Mouse (Mus musculus) lung, adult 2 months (tissue): ENCODE results near the gene Mogs. TPM values are rescaled to one million over a fixed set of nuclear protein-coding genes. Genes with fewer than 3 reads are reported as not detected.
A peak's percentile ranks its signal among the peaks of the same experiment; 100 is the strongest.

Experiments used
- DNase-seq: peaks from one replicate; pipeline ENCODE4 v3.0.0; 2022
- H3K4me1 ChIP-seq: fragments of 200-500 bp; 2 replicates; pipeline ENCODE4 v1.6.1; 2011; ENCODE audit warnings: low read length; ENCODE audit not compliant: control insufficient read depth, insufficient read depth
- H3K4me3 ChIP-seq: fragments of 200-500 bp; replicated peaks from 2 replicates; pipeline ENCODE3; 2011; ENCODE audit warnings: low read depth, mild to moderate bottlenecking, control low read depth, low read length; ENCODE audit errors: extremely low read depth
- CTCF ChIP-seq: fragments of 200-500 bp; IDR thresholded peaks from 2 replicates; pipeline ENCODE4 v1.5.1; 2011; ENCODE audit warnings: mild to moderate bottlenecking, low read length, control low read depth; ENCODE audit not compliant: insufficient read depth
- POLR2A ChIP-seq: fragments of 200-500 bp; IDR thresholded peaks from 2 replicates; pipeline ENCODE4 v1.6.1; 2011; ENCODE audit warnings: low read depth, mild to moderate bottlenecking, control low read depth, low read length, borderline replicate concordance; ENCODE audit errors: extremely low read depth
- WGBS: fragments of 180-500 bp; shearing (Covaris S2); methylation state at CpG from one replicate; pipeline ENCODE4 v1.1.7; 2018; 5-methylcytosine and 5-hydroxymethylcytosine counted together
- polyA plus RNA-seq: library from polyadenylated mRNA; depleted of rRNA; stranded (reverse); fragments of >200 nt; gene quantifications from 2 replicates; pipeline ENCODE4 v1.2.3, GENCODE M21; 2012

Gene Mogs
- polyA plus RNA-seq, 1 experiment, result 40.6 TPM

DNA sequence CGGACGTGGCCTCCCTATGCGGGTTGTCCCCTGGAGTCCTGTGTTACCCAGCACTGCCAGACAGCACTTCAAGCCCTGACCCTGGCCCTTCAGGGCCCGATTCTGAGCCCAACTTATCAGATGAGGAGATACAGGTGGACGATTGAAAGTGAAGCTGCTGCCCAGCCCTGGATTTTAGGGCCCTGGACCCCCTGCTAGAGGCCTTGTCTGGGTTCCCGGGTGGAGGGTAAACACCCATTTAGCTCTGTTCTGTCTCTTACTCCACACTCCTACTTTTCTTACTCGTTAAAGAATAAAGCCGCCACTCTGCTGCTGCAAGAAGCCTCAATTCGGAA lies 27.4 kb upstream of the Mogs start:
- no peak for DNase-seq
- TF ChIP-seq POLR2A (no peak), CTCF (no peak)
- peak overlapping the region; percentile 59 for H3K4me3 ChIP-seq
- WGBS, result 21% methylated on average over 9 of the region's 9 CpGs
- H3K4me1 ChIP-seq, result peaks cover 6% of the 10 kb centered on the region; the same call in 1 of the 2 replicates

DNA sequence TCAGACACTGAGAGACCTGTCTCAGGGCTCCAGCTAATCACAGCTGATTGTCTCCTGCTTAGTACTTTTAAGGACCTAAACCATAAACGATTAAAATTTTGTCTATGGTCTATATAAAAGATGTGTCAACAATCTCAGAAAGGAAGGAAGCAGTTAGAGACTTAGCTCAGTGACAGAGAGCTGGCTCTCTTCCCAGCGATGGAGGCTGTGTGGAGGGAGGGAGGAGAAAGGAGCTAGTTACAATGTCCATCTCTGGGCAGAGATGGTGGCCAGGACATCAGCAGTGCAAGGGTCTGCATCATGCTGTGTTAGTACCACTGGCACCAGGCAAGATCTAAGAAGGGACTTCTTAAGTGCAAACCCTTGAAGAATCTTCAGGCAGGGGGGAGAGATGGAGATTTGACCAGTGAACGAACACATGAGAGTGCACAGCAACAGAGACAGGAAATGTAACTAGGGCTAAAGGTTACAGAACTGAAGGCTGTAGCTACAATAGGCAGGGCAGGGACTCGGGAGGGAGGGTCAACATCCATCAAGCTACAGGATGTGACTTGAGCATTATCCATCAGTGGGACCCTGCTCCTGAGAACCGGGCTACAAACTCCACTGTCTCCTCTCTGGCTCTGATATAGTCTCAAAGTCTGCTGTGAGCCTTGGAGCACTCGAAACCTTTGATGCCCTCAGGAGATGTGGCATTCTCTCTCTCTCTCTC lies 22.7 kb upstream of the Mogs start:
- DNase-seq, result no peak
- peaks cover 3% of the 10 kb centered on the region; the same call in 1 of the 2 replicates for H3K4me1 ChIP-seq
- no peak overlapping the region for H3K4me3 ChIP-seq
- no peak for TF ChIP-seq POLR2A
- no peak for TF ChIP-seq CTCF
- WGBS, result 13% methylated on average over 6 of the region's 6 CpGs

DNA sequence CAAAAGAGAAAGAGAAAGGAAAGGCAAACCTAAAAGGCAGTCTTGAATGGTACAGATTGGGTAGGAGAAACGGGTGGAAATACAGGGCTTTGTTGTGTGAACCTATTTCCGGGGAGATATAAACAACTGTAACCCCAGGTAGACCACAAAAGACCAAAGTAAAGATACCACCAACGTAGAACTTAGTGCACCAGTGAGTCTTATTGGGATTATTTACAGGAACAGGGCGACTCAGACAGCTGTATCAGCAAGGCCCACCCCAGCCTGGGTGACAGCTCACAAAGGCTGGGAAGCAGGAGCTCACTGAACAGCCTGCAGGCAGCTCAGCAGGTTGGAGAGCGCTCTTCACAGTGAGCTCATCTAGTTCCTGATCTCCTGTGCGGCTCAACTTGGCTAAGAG lies 19.3 kb upstream of the Mogs start:
- 48% methylated on average over 6 of the region's 6 CpGs for WGBS
- DNase-seq, result no peak
- TF ChIP-seq POLR2A, result no peak
- TF ChIP-seq CTCF, result no peak
- Histone ChIP-seq H3K4me1 (peaks cover 3% of the 10 kb centered on the region; the same call in 1 of the 2 replicates), H3K4me3 (no peak overlapping the region)

DNA sequence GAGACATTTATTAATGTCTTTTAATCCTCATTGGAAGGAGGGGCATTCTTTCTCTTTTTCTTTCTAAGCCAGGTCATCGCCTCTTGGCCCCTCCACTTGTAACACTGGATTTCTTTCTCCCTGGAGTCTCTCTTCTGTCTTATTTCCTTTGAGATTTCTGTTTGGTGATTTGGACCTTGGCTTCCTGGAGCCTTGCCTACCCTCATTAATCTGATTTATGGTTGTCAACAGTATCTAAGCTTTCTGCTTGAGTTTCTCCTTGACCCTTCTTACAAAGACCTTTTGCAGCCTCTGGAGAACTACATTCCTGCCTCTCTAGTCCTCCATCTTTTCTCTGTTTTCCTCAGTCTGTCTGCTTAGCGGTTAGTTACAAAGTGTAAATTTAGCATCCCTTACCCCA lies 16.9 kb upstream of the Mogs start:
- no peak for TF ChIP-seq POLR2A
- TF ChIP-seq CTCF, result no peak

DNA sequence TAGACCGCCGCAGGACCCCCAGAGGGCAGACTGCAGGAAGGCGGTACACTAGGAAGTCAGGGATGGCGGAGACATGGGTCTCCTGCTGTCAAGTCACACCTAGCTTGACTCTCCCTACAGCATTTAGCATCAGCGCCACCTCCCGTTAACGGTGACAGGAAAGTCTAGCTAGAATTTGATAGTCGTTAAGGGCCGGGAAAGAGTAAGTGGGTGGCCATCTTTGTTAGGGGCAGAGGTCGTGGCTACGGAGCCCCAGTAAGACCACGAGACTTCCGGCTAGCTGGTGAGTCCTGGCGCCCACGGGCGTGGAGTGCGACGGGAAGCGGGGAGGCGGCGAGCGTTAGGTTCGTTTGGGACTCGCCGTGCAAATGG lies 14.0 kb upstream of the Mogs start, which contains the start of the genes Ccdc142 and Gm42688:
Ccdc142 (plus strand) TSS at position 286 of the 372 bp plus-strand sequence.
Gm42688 (plus strand) TSS at position 302 of the 372 bp plus-strand sequence.
- WGBS, result 1% methylated on average over 25 of the region's 25 CpGs
- TF ChIP-seq CTCF (peak; percentile 40; the same call in 1 of the 2 replicates), POLR2A (peak; percentile 68; the same call in 1 of the 2 replicates)
- DNase-seq, result peak; percentile 87
- Histone ChIP-seq H3K4me1 (peaks cover 6% of the 10 kb centered on the region), H3K4me3 (peak within 1 kb of the TSS; percentile 85)

More for the DNA sequence above, 16.9 kb upstream of the Mogs start:
- Histone ChIP-seq H3K4me3 (no peak overlapping the region), H3K4me1 (peaks cover 6% of the 10 kb centered on the region)
- no peak for DNase-seq
- 55% methylated on average over 2 of the region's 2 CpGs for WGBS

DNA sequence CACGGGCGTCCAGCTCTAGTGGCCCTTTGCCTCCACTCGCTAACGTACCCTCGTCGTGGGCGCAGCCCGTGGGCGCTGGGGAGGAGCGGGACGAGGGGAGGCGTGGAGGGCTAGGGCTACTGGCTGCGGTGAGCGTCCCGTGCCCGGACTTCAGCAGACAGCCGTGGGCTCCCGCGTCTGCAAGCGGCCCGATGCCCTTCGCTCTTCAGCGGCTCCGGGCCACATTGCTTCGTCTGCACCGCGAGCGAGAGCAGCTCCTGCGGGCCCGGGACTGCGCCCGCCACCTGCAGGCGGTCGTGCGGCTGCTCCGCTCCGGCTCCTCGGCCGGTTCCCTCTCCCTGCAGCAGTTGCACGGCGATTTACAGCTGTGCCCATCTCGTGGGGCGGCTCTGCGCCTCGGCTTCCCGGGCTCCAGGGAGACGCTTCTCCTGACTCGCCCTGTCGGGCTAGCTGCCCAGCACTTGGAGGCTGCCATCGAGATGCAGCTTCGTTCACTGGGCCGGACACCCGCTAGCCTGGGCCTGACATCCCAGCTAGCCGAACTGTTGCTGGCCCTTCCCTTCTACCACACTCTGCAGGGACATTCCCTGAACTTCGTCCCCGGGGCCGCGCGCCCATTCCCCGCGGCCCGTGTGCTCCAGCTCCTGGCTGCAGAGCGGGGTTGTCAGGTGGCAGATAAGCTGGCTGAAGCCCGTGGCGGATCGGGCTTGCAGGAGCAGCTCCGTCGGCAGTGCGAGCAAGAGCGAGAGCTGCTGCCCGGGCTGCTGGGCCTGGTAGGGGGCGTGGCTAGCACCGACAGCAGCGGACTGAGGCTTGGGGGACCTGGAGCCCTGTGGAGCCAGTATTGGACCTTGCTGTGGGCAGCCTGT lies 13.4 kb upstream of the Mogs start:
- H3K4me1 ChIP-seq, result peaks cover 6% of the 10 kb centered on the region
- TF ChIP-seq CTCF, result no peak
- TF ChIP-seq POLR2A, result no peak
- H3K4me3 ChIP-seq, result peak overlapping the region; percentile 85
- under 1% methylated on average over 74 of the region's 74 CpGs for WGBS
- DNase-seq, result peak; percentile 54

DNA sequence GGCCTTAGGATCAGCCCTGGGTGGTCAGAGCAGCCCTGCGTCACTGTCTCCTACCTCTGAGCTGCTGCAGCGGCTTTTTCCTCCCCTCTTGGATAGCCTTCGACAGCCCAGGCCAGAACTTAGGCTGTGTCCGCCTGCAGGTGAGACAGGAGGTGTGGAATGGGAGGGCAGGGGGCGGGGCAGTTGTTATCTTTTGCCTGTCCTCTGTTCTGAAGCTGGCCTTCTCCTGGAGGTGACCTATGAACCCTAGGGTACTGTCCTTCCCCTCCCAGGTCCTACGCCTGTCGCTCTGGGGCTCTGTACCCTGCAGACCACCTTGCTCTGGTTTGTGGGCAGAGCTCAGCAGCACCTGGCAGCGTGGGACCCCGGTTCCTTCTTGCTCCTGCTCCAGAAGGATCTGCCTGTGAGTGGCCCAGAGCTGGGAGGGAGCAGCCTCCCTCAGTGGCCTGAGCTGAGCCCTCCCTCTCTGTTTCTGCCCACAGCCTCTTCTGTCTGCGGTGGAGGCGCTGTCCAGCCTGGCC lies 12.1 kb upstream of the Mogs start:
- no peak for DNase-seq
- WGBS, result 70% methylated on average over 11 of the region's 11 CpGs
- H3K4me3 ChIP-seq, result no peak overlapping the region
- TF ChIP-seq CTCF, result no peak
- TF ChIP-seq POLR2A, result no peak
- H3K4me1 ChIP-seq, result peaks cover 6% of the 10 kb centered on the region

DNA sequence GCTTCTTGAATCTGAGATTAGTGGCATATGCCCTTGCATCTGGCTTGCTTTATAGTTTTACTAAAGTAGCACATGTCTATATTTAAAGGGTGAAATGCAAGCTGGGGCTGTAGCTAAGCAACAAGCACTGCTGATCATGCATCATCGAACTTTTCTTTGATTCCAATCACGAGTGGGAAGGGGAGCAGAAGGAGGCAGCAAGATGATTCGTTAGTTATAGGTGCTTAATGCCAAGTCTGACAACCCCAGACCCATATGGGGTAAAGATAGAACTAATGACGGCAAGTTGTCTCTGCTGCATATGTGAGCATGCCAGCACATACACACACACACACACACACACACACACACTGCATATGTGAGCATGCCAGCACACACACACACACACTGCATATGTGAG lies 11.1 kb upstream of the Mogs start:
- 83% methylated on average over 4 of the region's 4 CpGs for WGBS
- DNase-seq, result no peak
- Histone ChIP-seq H3K4me1 (peaks cover 6% of the 10 kb centered on the region), H3K4me3 (no peak overlapping the region)
- TF ChIP-seq CTCF (no peak), POLR2A (no peak)
